Mouse (Mus musculus): ENCODE data around the gene A730015C16Rik.
A peak's percentile ranks its signal among the peaks of the same experiment; 100 is the strongest.

A730015C16Rik gene

GRCm38 (mm10) chr4:108848505-108848848 lies at the start of gene A730015C16Rik:
A730015C16Rik (minus strand) TSS chr4:108848619.
- peak in 1 of 2 experiments; percentile 6 for DNase-seq

- no peak for DNase-seq
Measured at GRCm38 (mm10) chr4:108890876-108891275, 42.5 kb upstream of the A730015C16Rik start.

- DNase-seq, result no peak
Measured at GRCm38 (mm10) chr4:108887456-108887855, 39.0 kb upstream of the A730015C16Rik start.

- DNase-seq, result no peak
Measured at GRCm38 (mm10) chr4:108883815-108884214, 35.4 kb upstream of the A730015C16Rik start.

GRCm38 (mm10) chr4:108878963-108879822 lies 30.8 kb upstream of the A730015C16Rik start, which contains the start of gene Rab3b:
Rab3b (plus strand) TSS chr4:108879063.
- peak; percentile 14 to 19 for DNase-seq

GRCm38 (mm10) chr4:108877901-108878300 lies 29.5 kb upstream of the A730015C16Rik start:
- no peak for DNase-seq

- DNase-seq, result no peak
Measured at GRCm38 (mm10) chr4:108873746-108874145, 25.3 kb upstream of the A730015C16Rik start.

- DNase-seq, result peak; percentile 74 to 93
Measured at GRCm38 (mm10) chr4:108869730-108870374, 21.4 kb upstream of the A730015C16Rik start.

GRCm38 (mm10) chr4:108866806-108867205 lies 18.4 kb upstream of the A730015C16Rik start:
- no peak for DNase-seq

GRCm38 (mm10) chr4:108847715-108848504 lies 509 bp downstream of the A730015C16Rik start, which contains the start of gene Kti12:
Kti12 (plus strand) TSS chr4:108847785.
- peak; percentile 83 for DNase-seq

- DNase-seq, result no peak
Measured at GRCm38 (mm10) chr4:108845824-108846569, 2.4 kb downstream of the A730015C16Rik start.

- DNase-seq, result no peak
Measured at GRCm38 (mm10) chr4:108843336-108843735, 5.1 kb downstream of the A730015C16Rik start.

GRCm38 (mm10) chr4:108841920-108842578 lies 6.4 kb downstream of the A730015C16Rik start:
- DNase-seq, result no peak

GRCm38 (mm10) chr4:108838031-108838430 lies 10.4 kb downstream of the A730015C16Rik start:
- DNase-seq, result peak; percentile 29 to 43

GRCm38 (mm10) chr4:108835496-108835895 lies 12.9 kb downstream of the A730015C16Rik start:
- no peak for DNase-seq

- DNase-seq, result peak in 1 of 2 experiments; percentile 22
Measured at GRCm38 (mm10) chr4:108834971-108835311, 13.5 kb downstream of the A730015C16Rik start.

GRCm38 (mm10) chr4:108834115-108834970 lies 14.1 kb downstream of the A730015C16Rik start, which contains the start of gene Txndc12:
Txndc12 (plus strand) TSS chr4:108834601.
- DNase-seq, result peak; percentile 80 to 84

GRCm38 (mm10) chr4:108833828-108834114 lies 14.6 kb downstream of the A730015C16Rik start:
- no peak for DNase-seq

- DNase-seq, result peak; percentile 85 to 91
Measured at GRCm38 (mm10) chr4:108832916-108833827, 15.2 kb downstream of the A730015C16Rik start, which contains the start of gene Btf3l4. Btf3l4 (minus strand) TSS chr4:108833614.

- DNase-seq, result no peak
Measured at GRCm38 (mm10) chr4:108830698-108831097, 17.7 kb downstream of the A730015C16Rik start.

Data from cerebellum, postnatal 36 days (tissue).